Mouse (Mus musculus) myocyte (in vitro differentiated cells): ENCODE measurements around the gene Mag.

Source experiments
- MAX ChIP-seq: IDR thresholded peaks from one replicate; pipeline ENCODE4 v1.6.1; 2011; ENCODE audit warnings: low read depth, mild to moderate bottlenecking, control low read depth
- MYOD1 ChIP-seq, 3 experiments: IDR thresholded peaks; one replicate each; pipeline ENCODE4 v1.6.1; 2011; ENCODE audit warnings: control low read depth in 2 of 3, low read depth in 2 of 3, mild to moderate bottlenecking in 2 of 3, moderate library complexity in 1 of 3; ENCODE audit not compliant: insufficient read length in 2 of 3, control insufficient read depth in 1 of 3
- MYOG ChIP-seq, 3 experiments: IDR thresholded peaks; one replicate each; pipeline ENCODE4 v1.6.1; 2011; ENCODE audit warnings: control low read depth in 2 of 3, low read depth in 2 of 3, mild to moderate bottlenecking in 2 of 3; ENCODE audit not compliant: insufficient read length in 2 of 3, control insufficient read depth in 1 of 3, insufficient read depth in 1 of 3
- POLR2A ChIP-seq: IDR thresholded peaks from one replicate; pipeline ENCODE4 v1.6.1; 2011; ENCODE audit warnings: low read depth, mild to moderate bottlenecking, control low read depth, moderate library complexity; ENCODE audit not compliant: insufficient read length
- USF1 ChIP-seq: IDR thresholded peaks from one replicate; pipeline ENCODE4 v1.6.1; 2011; ENCODE audit warnings: low read depth, mild to moderate bottlenecking, control low read depth, moderate library complexity

DNA sequence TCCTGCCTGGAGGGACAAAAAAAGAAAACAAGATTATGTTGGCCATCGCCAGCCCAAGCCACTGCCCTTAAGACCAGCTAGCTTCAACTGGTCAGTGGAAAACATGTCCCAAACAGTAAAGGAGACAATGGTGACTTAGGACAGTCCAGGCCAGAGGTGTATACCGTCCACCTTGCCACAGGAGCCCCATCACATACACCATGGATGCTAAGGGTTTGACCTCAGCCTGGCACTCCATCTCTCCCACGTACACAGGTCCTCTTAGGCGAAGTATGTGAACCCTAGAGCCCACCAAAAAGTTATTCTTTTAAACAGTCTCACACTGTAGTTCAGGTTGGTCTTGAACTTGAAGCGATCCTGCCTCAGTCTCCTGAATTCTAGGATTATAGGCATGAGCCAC, 48.2 kb upstream of the Mag start:
- TF ChIP-seq POLR2A (no peak), MYOG (IDR thresholded peaks at IDR 0.05; ENCODE audit: control insufficient read depth in 1 of 3, insufficient read depth in 1 of 3, insufficient read length in 2 of 3, low read depth in 2 of 3) (no peak), USF1 (no peak), MYOD1 (IDR thresholded peaks at IDR 0.05; ENCODE audit: control insufficient read depth in 1 of 3, insufficient read length in 2 of 3, low read depth in 2 of 3) (no peak), MAX (no peak)
